Mouse (Mus musculus): ENCODE data around the gene Lmod1. TPM values are rescaled to one million over a fixed set of nuclear protein-coding genes. Genes with fewer than 3 reads are reported as not detected.

Lmod1 gene
- total RNA-seq, 1 experiment from 2014 or later: not detected

DNA sequence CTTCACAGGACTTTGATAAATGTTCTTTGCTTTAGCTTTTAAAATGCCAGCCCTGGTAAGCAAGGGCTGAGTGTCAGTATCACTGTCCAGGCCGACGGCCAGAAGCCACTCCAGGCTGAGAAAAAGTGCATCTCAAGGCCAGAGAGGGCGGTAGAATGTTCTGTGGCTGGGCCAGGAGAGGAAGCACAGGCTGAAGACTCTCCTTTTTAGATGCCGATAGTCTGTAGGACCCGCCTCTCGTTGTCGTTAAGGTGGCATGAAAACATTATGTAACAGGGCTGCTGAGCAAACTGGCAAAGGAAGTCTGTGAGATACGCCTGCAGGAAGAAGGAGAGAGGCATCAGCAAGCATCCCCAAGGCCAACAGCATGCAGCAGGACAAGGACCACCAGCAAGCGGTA lies 60.6 kb downstream of the Lmod1 start:
- no peak for ATAC-seq (ENCODE audit: extremely low read depth, insufficient number of reproducible peaks, low FRiP score, poor library complexity, severe bottlenecking)

- no peak for ATAC-seq (ENCODE audit: extremely low read depth, insufficient number of reproducible peaks, low FRiP score, poor library complexity, severe bottlenecking)
Observed at GRCm38 (mm10) chr1:135399466-135399865, 74.9 kb downstream of the Lmod1 start.

GRCm38 (mm10) chr1:135401452-135402110 lies 77.0 kb downstream of the Lmod1 start:
- ATAC-seq (ENCODE audit: extremely low read depth, insufficient number of reproducible peaks, low FRiP score, poor library complexity, severe bottlenecking): no peak

GRCm38 (mm10) chr1:135405356-135405755 lies 80.7 kb downstream of the Lmod1 start:
- ATAC-seq (ENCODE audit: extremely low read depth, insufficient number of reproducible peaks, low FRiP score, poor library complexity, severe bottlenecking): no peak

GRCm38 (mm10) chr1:135408973-135409372 lies 84.4 kb downstream of the Lmod1 start:
- ATAC-seq (ENCODE audit: extremely low read depth, insufficient number of reproducible peaks, low FRiP score, poor library complexity, severe bottlenecking): no peak

GRCm38 (mm10) chr1:135410967-135411366 lies 86.4 kb downstream of the Lmod1 start:
- peak; percentile 84 for ATAC-seq (ENCODE audit: extremely low read depth, insufficient number of reproducible peaks, low FRiP score, poor library complexity, severe bottlenecking)

DNA sequence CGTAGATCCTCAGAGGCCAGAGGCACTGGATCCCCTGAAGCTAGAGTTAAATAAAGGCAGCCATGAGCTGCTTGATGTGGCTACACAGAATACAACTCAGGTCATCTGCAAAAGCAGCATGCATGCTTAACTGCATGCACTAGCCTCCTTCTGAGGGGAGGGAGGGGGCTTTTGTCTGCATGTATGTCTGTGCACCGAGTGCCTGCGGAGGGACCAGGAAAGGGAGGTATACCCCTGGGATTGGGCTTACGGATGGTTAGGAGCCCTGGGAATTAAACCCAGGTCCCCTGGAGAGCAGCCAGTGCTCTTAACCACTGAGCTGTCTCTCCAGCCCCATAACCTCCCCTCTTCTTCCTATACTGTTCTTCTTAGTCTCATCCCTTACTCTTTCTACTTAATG lies 87.5 kb downstream of the Lmod1 start:
- no peak for ATAC-seq (ENCODE audit: extremely low read depth, insufficient number of reproducible peaks, low FRiP score, poor library complexity, severe bottlenecking)

DNA sequence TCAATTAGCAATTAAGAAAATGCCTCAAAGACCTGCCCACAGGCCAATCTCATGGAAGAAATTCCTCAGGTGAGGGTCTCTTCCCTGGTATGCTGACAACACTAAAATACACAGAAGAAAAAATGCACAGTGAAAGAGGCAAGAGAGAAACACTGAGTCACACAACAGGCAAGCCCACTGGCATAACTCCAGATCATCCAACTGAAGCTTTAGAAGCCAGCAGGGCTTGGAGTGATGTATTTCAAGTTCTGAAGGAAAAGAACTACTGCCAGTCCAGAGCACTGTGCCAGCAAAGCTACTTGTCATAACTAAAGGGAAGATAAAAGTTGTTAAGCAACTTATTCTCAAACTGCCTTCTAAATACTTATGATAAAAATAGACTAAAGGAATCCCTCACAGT lies 89.4 kb downstream of the Lmod1 start:
- no peak for ATAC-seq (ENCODE audit: extremely low read depth, insufficient number of reproducible peaks, low FRiP score, poor library complexity, severe bottlenecking)

Other genes starting within 250 kb of the Lmod1 start
- gene Lgr6, start 219.5 kb upstream of the Lmod1 start, total RNA-seq (2017): not detected in 2 replicates
- 20.7 and 23.2 TPM in 2 replicates for gene Ptpn7, start 192.1 kb upstream of the Lmod1 start, total RNA-seq (2017)
- 94.3 and 106 TPM in 2 replicates for gene Arl8a, start 178.0 kb upstream of the Lmod1 start, total RNA-seq (2017)
- 0.12 TPM in 1 of 2 replicates, not detected in the other for gene Gpr37l1, start 157.1 kb upstream of the Lmod1 start, total RNA-seq (2017)
- 3.5 and 4.3 TPM in 2 replicates for gene Elf3, start 66.2 kb upstream of the Lmod1 start, total RNA-seq (2017)
- gene Rnpep, start 40.7 kb upstream of the Lmod1 start, total RNA-seq (2017): 70.6 and 71.6 TPM in 2 replicates
- gene Timm17a, start 11.0 kb upstream of the Lmod1 start, total RNA-seq (2017): 4.0 and 5.9 TPM in 2 replicates
- gene Shisa4, start 50.4 kb downstream of the Lmod1 start, total RNA-seq (2017): not detected in 2 replicates
- gene Ipo9, start 105.7 kb downstream of the Lmod1 start, total RNA-seq (2017): 36.1 and 42.1 TPM in 2 replicates